Mouse (Mus musculus): ENCODE results near the gene Selenov. TPM values are rescaled to one million over a fixed set of nuclear protein-coding genes. Genes with fewer than 3 reads are reported as not detected.

The Selenov gene
- polyA plus RNA-seq, 1 experiment from 2014 or later, result 0.26 TPM

DNA sequence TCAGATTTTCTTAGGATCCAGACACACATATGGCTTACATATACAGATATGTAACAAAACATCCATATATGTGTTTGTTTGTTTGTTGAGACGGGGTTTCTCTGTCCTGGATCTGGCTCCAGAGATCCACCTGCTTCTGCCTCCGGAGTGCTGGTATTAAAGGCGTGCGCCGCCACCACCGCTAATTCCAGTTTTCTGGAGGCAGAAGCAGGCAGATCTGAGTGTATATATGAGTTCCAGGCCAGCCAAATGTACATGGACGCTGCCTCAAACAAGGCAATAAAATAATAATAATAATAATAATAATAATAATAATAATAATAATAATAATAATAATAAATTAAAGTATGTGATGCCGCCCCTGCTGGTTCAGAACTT lies 13.8 kb downstream of the Selenov start:
- Histone ChIP-seq H3K36me3 (ENCODE audit: insufficient read depth, low read length) (0 out of 2 replicates have a peak, but pooled peaks cover 6% of the 10 kb centered on the region), H3K4me2 (ENCODE audit: low read length) (no peak overlapping the region), H3K27me3 (ENCODE audit: insufficient read depth, low read length) (no peaks in the 10 kb centered on the region), H3K9me3 (replicated peaks; ENCODE audit: low read length) (no peaks in the 10 kb centered on the region), H3K4me3 (replicated peaks; ENCODE audit: low read depth, low read length) (no peak overlapping the region), H3K4me1 (replicated peaks; ENCODE audit: insufficient read depth, low read length) (peaks cover 5% of the 10 kb centered on the region), H3K9ac (ENCODE audit: low read depth, low read length) (no peak overlapping the region), H3K27ac (no peak overlapping the region)
- ATAC-seq (replicated peaks; ENCODE audit: low FRiP score, low read depth) (no peak), DNase-seq (ENCODE audit: low spot score) (no peak)
- 55% methylated on average over 8 of the region's 8 CpGs for WGBS
- TF ChIP-seq CTCF (IDR thresholded peaks at IDR 0.05; ENCODE audit: low read depth), result no peak

DNA sequence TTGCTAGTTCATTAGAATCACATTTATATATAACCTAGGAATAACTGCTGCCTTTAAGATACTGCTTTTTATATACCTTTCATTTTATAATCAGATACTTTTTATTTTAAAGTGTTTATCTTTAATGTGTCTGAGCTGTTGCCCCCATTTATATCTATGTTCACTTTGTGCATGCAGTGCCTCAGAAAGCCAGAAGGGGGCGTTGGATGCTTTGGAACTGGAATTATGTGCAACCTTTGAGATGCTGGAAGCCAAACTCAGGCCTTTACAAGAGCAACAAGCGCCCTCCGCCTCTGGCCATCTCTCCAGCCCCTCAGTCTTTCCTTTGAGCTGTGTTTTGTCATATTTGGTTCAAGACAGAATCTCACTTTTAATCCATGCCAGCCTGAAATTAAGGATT lies 19.2 kb downstream of the Selenov start:
- H3K4me2 ChIP-seq (ENCODE audit: low read length), result no peak overlapping the region
- no peaks in the 10 kb centered on the region for H3K9me3 ChIP-seq (replicated peaks; ENCODE audit: low read length)
- 72% methylated on average over 3 of the region's 3 CpGs for WGBS
- peak; percentile 37; the same call in 1 of the 2 replicates for TF ChIP-seq CTCF (IDR thresholded peaks at IDR 0.05; ENCODE audit: low read depth)
- DNase-seq (ENCODE audit: low spot score), result no peak
- H3K4me3 ChIP-seq (replicated peaks; ENCODE audit: low read depth, low read length), result no peak overlapping the region
- H3K27me3 ChIP-seq (ENCODE audit: insufficient read depth, low read length), result no peaks in the 10 kb centered on the region
- H3K27ac ChIP-seq, result no peak overlapping the region
- no peak overlapping the region for H3K9ac ChIP-seq (ENCODE audit: low read depth, low read length)
- ATAC-seq (replicated peaks; ENCODE audit: low FRiP score, low read depth), result no peak
- no peaks in the 10 kb centered on the region for H3K4me1 ChIP-seq (replicated peaks; ENCODE audit: insufficient read depth, low read length)
- 0 out of 2 replicates have a peak, but pooled peaks cover 6% of the 10 kb centered on the region for H3K36me3 ChIP-seq (ENCODE audit: insufficient read depth, low read length)

DNA sequence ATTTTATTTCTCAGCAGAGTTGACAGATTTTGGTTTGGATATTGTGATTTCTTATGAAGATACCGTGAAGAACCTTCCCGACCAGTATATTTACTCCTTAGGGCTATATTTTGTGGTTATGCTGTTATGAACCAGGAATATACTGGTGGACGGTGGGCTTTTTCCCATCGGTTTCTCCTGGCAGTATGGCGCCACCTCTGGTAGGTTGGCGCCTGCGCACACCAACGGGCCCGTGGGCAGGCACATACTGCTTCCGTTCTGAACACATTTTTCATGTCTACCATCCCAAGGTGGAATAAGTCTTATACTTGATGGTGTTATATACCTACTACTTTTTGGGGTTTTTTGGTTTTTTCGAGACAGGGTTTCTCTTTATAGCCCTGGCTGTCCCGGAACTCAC lies 21.6 kb downstream of the Selenov start:
- Histone ChIP-seq H3K4me2 (ENCODE audit: low read length) (no peak overlapping the region), H3K4me3 (replicated peaks; ENCODE audit: low read depth, low read length) (no peak overlapping the region), H3K9ac (ENCODE audit: low read depth, low read length) (no peak overlapping the region), H3K4me1 (replicated peaks; ENCODE audit: insufficient read depth, low read length) (no peaks in the 10 kb centered on the region), H3K27ac (no peak overlapping the region), H3K9me3 (replicated peaks; ENCODE audit: low read length) (no peaks in the 10 kb centered on the region), H3K27me3 (ENCODE audit: insufficient read depth, low read length) (no peaks in the 10 kb centered on the region), H3K36me3 (ENCODE audit: insufficient read depth, low read length) (0 out of 2 replicates have a peak, but pooled peaks cover 6% of the 10 kb centered on the region)
- WGBS, result 93% methylated on average over 12 of the region's 12 CpGs
- peak; percentile 49 for TF ChIP-seq CTCF (IDR thresholded peaks at IDR 0.05; ENCODE audit: low read depth)
- DNase-seq (ENCODE audit: low spot score), result no peak
- ATAC-seq (replicated peaks; ENCODE audit: low FRiP score, low read depth), result no peak

DNA sequence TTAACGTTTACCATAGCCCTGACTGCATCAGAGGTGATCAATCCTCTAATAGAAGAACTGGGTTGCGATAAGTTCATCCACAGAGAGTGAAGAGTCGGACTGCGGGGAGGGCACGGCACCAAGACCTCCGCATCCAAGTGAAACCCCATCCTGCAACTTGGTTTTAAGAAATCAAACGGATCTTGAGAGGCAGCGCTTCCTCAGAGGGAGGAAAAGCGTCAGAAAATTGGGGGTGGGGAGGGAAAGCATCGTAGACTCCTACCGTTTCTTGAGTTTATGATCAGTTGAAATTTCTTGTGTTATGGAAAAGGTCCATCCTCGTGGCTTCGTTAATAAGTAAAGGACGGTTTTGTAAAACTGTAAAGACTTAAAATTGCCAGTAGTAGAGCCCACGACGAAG lies 22.4 kb downstream of the Selenov start:
- H3K36me3 ChIP-seq (ENCODE audit: insufficient read depth, low read length), result 0 out of 2 replicates have a peak, but pooled peaks cover 6% of the 10 kb centered on the region
- no peak for ATAC-seq (replicated peaks; ENCODE audit: low FRiP score, low read depth)
- peak overlapping the region; percentile 94 for H3K9ac ChIP-seq (ENCODE audit: low read depth, low read length)
- H3K27ac ChIP-seq, result peak overlapping the region; percentile 88
- H3K4me3 ChIP-seq (replicated peaks; ENCODE audit: low read depth, low read length), result peak overlapping the region; percentile 88
- H3K4me2 ChIP-seq (ENCODE audit: low read length), result peak overlapping the region; percentile 86
- DNase-seq (ENCODE audit: low spot score), result peak; percentile 18
- H3K9me3 ChIP-seq (replicated peaks; ENCODE audit: low read length), result no peaks in the 10 kb centered on the region
- no peak for TF ChIP-seq CTCF (IDR thresholded peaks at IDR 0.05; ENCODE audit: low read depth)
- WGBS, result 19% methylated on average over 16 of the region's 16 CpGs
- no peaks in the 10 kb centered on the region for H3K27me3 ChIP-seq (ENCODE audit: insufficient read depth, low read length)
- H3K4me1 ChIP-seq (replicated peaks; ENCODE audit: insufficient read depth, low read length), result no peaks in the 10 kb centered on the region

DNA sequence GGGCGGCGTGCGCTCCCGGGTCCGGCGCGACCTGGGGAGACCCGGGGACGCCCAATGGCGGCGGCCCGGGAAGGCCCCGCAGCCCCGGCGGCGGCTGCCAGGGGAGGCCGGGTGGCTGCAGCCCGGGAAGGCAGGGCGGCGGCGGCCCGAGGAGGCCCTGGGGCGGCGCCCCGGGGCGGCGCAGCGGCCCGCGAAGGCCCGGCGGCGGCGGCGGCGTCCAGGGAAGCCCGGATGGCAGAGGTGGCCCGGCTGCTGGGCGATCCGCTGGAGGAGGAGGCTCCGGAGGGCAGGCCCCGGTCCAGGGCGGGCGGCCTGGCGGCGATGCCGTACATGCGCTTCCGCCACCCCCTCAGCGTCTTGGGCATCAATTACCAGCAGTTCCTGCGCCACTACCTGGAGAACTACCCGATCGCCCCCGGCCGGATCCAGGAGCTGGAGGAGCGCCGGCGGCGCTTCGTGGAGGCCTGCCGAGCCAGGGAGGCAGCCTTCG lies 22.9 kb downstream of the Selenov start:
- no peaks in the 10 kb centered on the region for H3K9me3 ChIP-seq (replicated peaks; ENCODE audit: low read length)
- peak overlapping the region; percentile 88 for H3K27ac ChIP-seq
- TF ChIP-seq CTCF (IDR thresholded peaks at IDR 0.05; ENCODE audit: low read depth), result no peak
- H3K27me3 ChIP-seq (ENCODE audit: insufficient read depth, low read length), result no peaks in the 10 kb centered on the region
- DNase-seq (ENCODE audit: low spot score), result peak; percentile 68
- no peaks in the 10 kb centered on the region for H3K4me1 ChIP-seq (replicated peaks; ENCODE audit: insufficient read depth, low read length)
- H3K9ac ChIP-seq (ENCODE audit: low read depth, low read length), result peak overlapping the region; percentile 94
- H3K4me3 ChIP-seq (replicated peaks; ENCODE audit: low read depth, low read length), result peak overlapping the region; percentile 88
- under 1% methylated on average over 49 of the region's 62 CpGs for WGBS
- H3K36me3 ChIP-seq (ENCODE audit: insufficient read depth, low read length), result 0 out of 2 replicates have a peak, but pooled peaks cover 6% of the 10 kb centered on the region
- ATAC-seq (replicated peaks; ENCODE audit: low FRiP score, low read depth), result peak; percentile 57
- H3K4me2 ChIP-seq (ENCODE audit: low read length), result peak overlapping the region; percentile 86

DNA sequence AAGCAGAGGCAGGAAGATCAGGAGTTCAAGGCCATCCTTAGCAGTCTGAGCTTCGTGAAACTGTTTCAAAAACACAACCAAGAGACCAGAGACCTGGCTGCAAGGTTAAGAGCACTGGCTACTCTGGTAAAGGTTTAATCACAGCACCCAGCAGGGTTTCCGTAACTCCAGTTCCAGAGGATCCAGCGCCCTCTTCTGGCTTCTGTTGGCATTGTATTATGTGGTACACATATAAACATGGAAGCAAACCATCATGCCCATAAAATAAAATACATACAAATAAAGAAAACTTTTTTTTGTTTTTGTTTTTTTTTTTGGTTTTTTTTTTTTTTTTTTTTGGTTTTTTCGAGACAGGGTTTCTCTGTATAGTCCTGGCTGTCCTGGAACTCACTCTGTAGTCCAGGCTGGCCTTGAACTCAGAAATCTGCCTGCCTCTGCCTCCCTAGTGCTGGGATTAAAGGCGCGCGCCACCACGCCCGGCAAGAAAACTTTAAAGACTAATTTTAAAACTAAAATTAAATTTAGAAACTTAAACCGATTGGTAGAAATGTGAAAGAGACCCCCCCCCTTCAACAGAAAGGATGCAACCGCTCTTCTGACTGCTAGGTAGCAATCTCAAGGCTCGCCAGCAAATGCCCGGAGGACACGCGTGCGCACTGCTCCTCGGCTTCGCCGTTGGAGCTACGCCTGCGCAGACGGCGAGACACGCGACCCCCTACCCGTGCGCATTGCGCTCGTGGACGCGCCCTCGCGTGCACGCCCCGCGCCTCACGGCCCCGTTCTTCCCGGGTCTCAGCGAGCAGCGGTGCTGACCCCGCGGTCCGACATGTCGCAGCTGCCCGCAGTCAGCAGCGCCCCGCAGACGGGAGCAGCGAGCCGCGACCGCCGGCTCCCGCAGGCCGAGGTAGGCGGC lies 23.6 kb downstream of the Selenov start, which contains the start of gene Eid2:
Eid2 (plus strand) TSS at position 753 of the 913 bp plus-strand sequence.
- ATAC-seq (replicated peaks; ENCODE audit: low FRiP score, low read depth) (peak; percentile 81), DNase-seq (ENCODE audit: low spot score) (peak; percentile 88)
- H3K9ac ChIP-seq (ENCODE audit: low read depth, low read length), result peak within 1 kb of the TSS; percentile 94
- H3K27me3 ChIP-seq (ENCODE audit: insufficient read depth, low read length), result no peaks in the 10 kb centered on the region
- TF ChIP-seq CTCF (IDR thresholded peaks at IDR 0.05; ENCODE audit: low read depth), result peak; percentile 16; the same call in 1 of the 2 replicates
- peak within 1 kb of the TSS; percentile 88 for H3K27ac ChIP-seq
- peak within 1 kb of the TSS; percentile 86 for H3K4me2 ChIP-seq (ENCODE audit: low read length)
- 9% methylated on average over 57 of the region's 57 CpGs for WGBS
- no peaks in the 10 kb centered on the region for H3K4me1 ChIP-seq (replicated peaks; ENCODE audit: insufficient read depth, low read length)
- no peaks in the 10 kb centered on the region for H3K9me3 ChIP-seq (replicated peaks; ENCODE audit: low read length)
- H3K4me3 ChIP-seq (replicated peaks; ENCODE audit: low read depth, low read length), result peak within 1 kb of the TSS; percentile 88
- no peaks in the 10 kb centered on the region for H3K36me3 ChIP-seq (ENCODE audit: insufficient read depth, low read length)

All from kidney, postnatal 0 days (tissue).